Mouse (Mus musculus) neural tube, embryonic 15.5 days (tissue): ENCODE measurements around the gene Uchl5. TPM values are rescaled to one million over a fixed set of nuclear protein-coding genes. Genes with fewer than 3 reads are reported as not detected.

Experiments
- polyA plus RNA-seq: library from polyadenylated mRNA; unstranded; fragments of >200 nt; fragmentation: Nextera tagmentation; extraction: Ambion mirVana; gene quantifications from 2 replicates; pipeline ENCODE4 v1.2.1, GENCODE M21; 2015

Gene Uchl5
- polyA plus RNA-seq, 1 experiment from 2014 or later = 72.5 TPM

Other genes with a start within 250 kb of the Uchl5 start
- gene B3galt2, start 136.6 kb upstream of the Uchl5 start, polyA plus RNA-seq = 5.8 and 7.4 TPM in 2 replicates
- gene Cdc73, start 74.4 kb upstream of the Uchl5 start, polyA plus RNA-seq = 17.9 and 19.9 TPM in 2 replicates
- 121 and 134 TPM in 2 replicates for gene Glrx2, start 60.9 kb upstream of the Uchl5 start, polyA plus RNA-seq
- 19.0 and 20.2 TPM in 2 replicates for gene Trove2, start 204 bp upstream of the Uchl5 start, polyA plus RNA-seq
- gene Rgs2, start 226.9 kb downstream of the Uchl5 start, polyA plus RNA-seq = 97.0 and 112 TPM in 2 replicates